Mouse (Mus musculus) midbrain, embryonic 14.5 days (tissue): ENCODE data around the gene Nmnat2. TPM values are rescaled to one million over a fixed set of nuclear protein-coding genes. Genes with fewer than 3 reads are reported as not detected.

Source experiments
- ATAC-seq: fragments of 200-750 bp; cut with Nextera tagmentation; 2 replicates; pipeline ENCODE4 v1.8.0; 2017; ENCODE audit warnings: moderate number of reproducible peaks, moderate library complexity; ENCODE audit not compliant: low FRiP score, low TSS enrichment
- DNase-seq: peaks from one replicate; pipeline ENCODE4 v3.0.0-alpha.2; 2015
- H3K27ac ChIP-seq: fragments of 300-500 bp; sonication (generic); replicated peaks from 2 replicates; pipeline ENCODE4 v1.5.1; 2014; ENCODE audit warnings: mild to moderate bottlenecking, low read depth, low read length, moderate library complexity
- H3K27me3 ChIP-seq: fragments of 300-500 bp; sonication (generic); 2 replicates; pipeline ENCODE4 v1.6.1; 2014; ENCODE audit warnings: low read length, control low read depth, mixed read lengths; ENCODE audit not compliant: control insufficient read depth, insufficient read depth
- H3K36me3 ChIP-seq: fragments of 300-500 bp; sonication (generic); 2 replicates; pipeline ENCODE4 v1.6.1; 2014; ENCODE audit warnings: low read length, control low read depth; ENCODE audit not compliant: control insufficient read depth, insufficient read depth
- H3K4me1 ChIP-seq: fragments of 300-500 bp; sonication (generic); 2 replicates; pipeline ENCODE4 v1.6.1; 2014; ENCODE audit warnings: mild to moderate bottlenecking, antibody characterized with exemption, low read length, control low read depth; ENCODE audit not compliant: control insufficient read depth, insufficient read depth
- H3K4me2 ChIP-seq: fragments of 300-500 bp; sonication (generic); 2 replicates; pipeline ENCODE4 v1.6.1; 2014; ENCODE audit warnings: mild to moderate bottlenecking, low read length, moderate library complexity
- H3K4me3 ChIP-seq: fragments of 300-500 bp; sonication (generic); replicated peaks from 2 replicates; pipeline ENCODE4 v1.5.1; 2014; ENCODE audit warnings: low read depth, low read length
- H3K9ac ChIP-seq: fragments of 300-500 bp; sonication (generic); replicated peaks from 2 replicates; pipeline ENCODE4 v1.6.1; 2014; ENCODE audit warnings: mild to moderate bottlenecking, low read length, moderate library complexity
- H3K9me3 ChIP-seq: fragments of 300-500 bp; sonication (generic); 2 replicates; pipeline ENCODE4 v1.6.1; 2016; ENCODE audit warnings: low read length, control low read depth, mixed read lengths; ENCODE audit not compliant: control insufficient read depth
- WGBS: fragments of 180-500 bp; shearing (Covaris S2); extraction: QIAGEN DNeasy Blood & Tissue Kit; methylation state at CpG from one replicate; pipeline ENCODE4 v1.1.7; 2014; 5-methylcytosine and 5-hydroxymethylcytosine counted together
- polyA plus RNA-seq: library from polyadenylated mRNA; unstranded; fragments of >200 nt; fragmentation: Nextera tagmentation; extraction: Ambion mirVana; gene quantifications from 2 replicates; pipeline ENCODE4 v1.2.1, GENCODE M21; 2014

Gene Nmnat2
- polyA plus RNA-seq, 1 experiment from 2014 or later, result 83.2 TPM

GRCm38 (mm10) chr1:152936365-152936764 is 18.4 kb upstream of the Nmnat2 start:
- ATAC-seq (no peak), DNase-seq (peak; percentile 12)
- 78% methylated on average over 5 of the region's 5 CpGs for WGBS
- no peak overlapping the region for H3K9ac ChIP-seq
- H3K27ac ChIP-seq, result no peak overlapping the region
- H3K9me3 ChIP-seq, result no peaks in the 10 kb centered on the region
- no peak overlapping the region for H3K4me2 ChIP-seq
- H3K36me3 ChIP-seq, result no peaks in the 10 kb centered on the region
- H3K27me3 ChIP-seq, result no peaks in the 10 kb centered on the region
- H3K4me1 ChIP-seq, result no peaks in the 10 kb centered on the region
- no peak overlapping the region for H3K4me3 ChIP-seq

- no peak for DNase-seq
- Histone ChIP-seq H3K4me1 (no peaks in the 10 kb centered on the region), H3K9me3 (no peaks in the 10 kb centered on the region), H3K4me2 (no peak overlapping the region), H3K27ac (no peak overlapping the region), H3K9ac (no peak overlapping the region), H3K4me3 (no peak overlapping the region), H3K36me3 (no peaks in the 10 kb centered on the region), H3K27me3 (no peaks in the 10 kb centered on the region)
- no peak for ATAC-seq
- WGBS, result 49% methylated on average over 4 of the region's 4 CpGs
Measured at GRCm38 (mm10) chr1:152942977-152943376, 11.8 kb upstream of the Nmnat2 start.

GRCm38 (mm10) chr1:152954167-152954566 is 626 bp upstream of the Nmnat2 start:
- Histone ChIP-seq H3K4me2 (peak overlapping the region; percentile 82; the same call in 1 of the 2 replicates), H3K27ac (no peak overlapping the region), H3K9ac (no peak overlapping the region), H3K4me1 (peaks cover 17% of the 10 kb centered on the region), H3K27me3 (no peaks in the 10 kb centered on the region), H3K4me3 (no peak overlapping the region), H3K9me3 (no peaks in the 10 kb centered on the region), H3K36me3 (no peaks in the 10 kb centered on the region)
- WGBS, result 75% methylated on average over 5 of the region's 5 CpGs
- no peak for ATAC-seq
- no peak for DNase-seq

GRCm38 (mm10) chr1:152955564-152956211 is 895 bp downstream of the Nmnat2 start:
- Histone ChIP-seq H3K4me2 (peak overlapping the region; percentile 82), H3K4me1 (peaks cover 17% of the 10 kb centered on the region), H3K27me3 (no peaks in the 10 kb centered on the region), H3K36me3 (no peaks in the 10 kb centered on the region), H3K9ac (peak overlapping the region; percentile 81), H3K27ac (peak overlapping the region; percentile 96), H3K9me3 (no peaks in the 10 kb centered on the region), H3K4me3 (peak overlapping the region; percentile 78)
- peak; percentile 66 for ATAC-seq
- under 1% methylated on average over 40 of the region's 40 CpGs for WGBS
- peak; percentile 70 for DNase-seq

GRCm38 (mm10) chr1:152956221-152956620 is 1.4 kb downstream of the Nmnat2 start:
- H3K4me3 ChIP-seq, result peak overlapping the region; percentile 78
- peak; percentile 68; the same call in 1 of the 2 replicates for ATAC-seq
- H3K4me2 ChIP-seq, result peak overlapping the region; percentile 82
- DNase-seq, result peak; percentile 79
- peaks cover 17% of the 10 kb centered on the region for H3K4me1 ChIP-seq
- no peaks in the 10 kb centered on the region for H3K9me3 ChIP-seq
- H3K36me3 ChIP-seq, result no peaks in the 10 kb centered on the region
- H3K9ac ChIP-seq, result peak overlapping the region; percentile 81
- 0 out of 2 replicates have a peak overlapping the region, but pooled peaks have one; percentile 96 for H3K27ac ChIP-seq
- WGBS, result 4% methylated on average over 14 of the region's 14 CpGs
- no peaks in the 10 kb centered on the region for H3K27me3 ChIP-seq

GRCm38 (mm10) chr1:152964344-152964743 is 9.6 kb downstream of the Nmnat2 start:
- DNase-seq (peak; percentile 43), ATAC-seq (no peak)
- 46% methylated on average over 10 of the region's 10 CpGs for whole genome bisulfite sequencing

GRCm38 (mm10) chr1:152966222-152966621 is 11.4 kb downstream of the Nmnat2 start:
- Histone ChIP-seq H3K9ac (no peak overlapping the region), H3K36me3 (no peaks in the 10 kb centered on the region), H3K27me3 (no peaks in the 10 kb centered on the region), H3K4me1 (peaks cover 9% of the 10 kb centered on the region), H3K27ac (0 out of 2 replicates have a peak overlapping the region, but pooled peaks have one; percentile 17), H3K9me3 (no peaks in the 10 kb centered on the region), H3K4me3 (no peak overlapping the region), H3K4me2 (no peak overlapping the region)
- no peak for DNase-seq
- 70% methylated on average over 6 of the region's 6 CpGs for WGBS
- ATAC-seq, result no peak

More at GRCm38 (mm10) chr1:152964344-152964743, 9.6 kb downstream of the Nmnat2 start:
- H3K4me3 ChIP-seq, result no peak overlapping the region
- peaks cover 9% of the 10 kb centered on the region for H3K4me1 ChIP-seq
- H3K27ac ChIP-seq, result no peak overlapping the region
- no peaks in the 10 kb centered on the region for H3K36me3 ChIP-seq
- no peaks in the 10 kb centered on the region for H3K27me3 ChIP-seq
- no peaks in the 10 kb centered on the region for H3K9me3 ChIP-seq
- H3K4me2 ChIP-seq, result no peak overlapping the region
- H3K9ac ChIP-seq, result no peak overlapping the region

GRCm38 (mm10) chr1:152966686-152967085 is 11.9 kb downstream of the Nmnat2 start:
- ATAC-seq, result no peak
- peak; percentile 13 for DNase-seq
- H3K4me1 ChIP-seq, result peaks cover 9% of the 10 kb centered on the region
- no peaks in the 10 kb centered on the region for H3K9me3 ChIP-seq
- no peak overlapping the region for H3K9ac ChIP-seq
- no peak overlapping the region for H3K4me3 ChIP-seq
- no peak overlapping the region for H3K4me2 ChIP-seq
- no peaks in the 10 kb centered on the region for H3K36me3 ChIP-seq
- 45% methylated on average over 2 of the region's 2 CpGs for WGBS
- no peak overlapping the region for H3K27ac ChIP-seq
- no peaks in the 10 kb centered on the region for H3K27me3 ChIP-seq

GRCm38 (mm10) chr1:152969081-152969480 is 14.3 kb downstream of the Nmnat2 start:
- peaks cover 18% of the 10 kb centered on the region for H3K4me1 ChIP-seq
- no peak overlapping the region for H3K4me3 ChIP-seq
- no peak overlapping the region for H3K4me2 ChIP-seq
- no peak for DNase-seq
- no peak overlapping the region for H3K27ac ChIP-seq
- H3K27me3 ChIP-seq, result no peaks in the 10 kb centered on the region
- no peak for ATAC-seq
- H3K9me3 ChIP-seq, result no peaks in the 10 kb centered on the region
- H3K36me3 ChIP-seq, result no peaks in the 10 kb centered on the region
- WGBS, result 76% methylated on average over 4 of the region's 4 CpGs
- H3K9ac ChIP-seq, result no peak overlapping the region
